Mouse (Mus musculus) olfactory bulb, adult 2 months (tissue): ENCODE results near the gene Umodl1.

Experiments used
- CTCF ChIP-seq: fragments of 200-500 bp; IDR thresholded peaks from 2 replicates; pipeline ENCODE4 v1.5.1; 2012; ENCODE audit warnings: low read depth, mild to moderate bottlenecking, low read length, moderate library complexity; ENCODE audit not compliant: insufficient read depth
- POLR2A ChIP-seq: fragments of 200-500 bp; IDR thresholded peaks from 2 replicates; pipeline ENCODE4 v1.6.1; 2012; ENCODE audit warnings: mild to moderate bottlenecking, low read depth, low read length, moderate library complexity; ENCODE audit not compliant: insufficient read depth

- TF ChIP-seq CTCF (no peak), POLR2A (no peak)
Observed at GRCm38 (mm10) chr17:30935301-30935700, 19.1 kb upstream of the Umodl1 start.
